Mouse (Mus musculus): ENCODE results near the gene Nabp2.

Gene Nabp2

DNA sequence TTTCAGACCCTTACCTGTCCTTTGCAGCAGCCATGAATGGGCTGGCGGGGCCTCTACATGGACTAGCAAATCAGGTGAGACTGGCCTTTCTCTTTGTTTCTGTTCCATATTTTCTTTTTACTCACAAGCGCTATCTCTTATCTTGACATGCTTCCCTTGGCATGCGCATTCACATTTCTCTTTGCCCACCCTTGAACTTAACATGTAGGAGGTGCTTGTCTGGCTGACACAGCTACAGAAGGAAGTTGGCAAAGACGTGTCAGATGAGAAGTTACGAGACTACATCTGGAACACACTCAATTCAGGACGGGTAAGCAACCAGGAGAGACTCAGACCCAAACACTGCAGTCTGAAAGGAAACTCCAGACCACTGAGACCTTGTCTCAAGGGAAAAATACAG is 52.1 kb downstream of the Nabp2 start:
- no peak for DNase-seq (ENCODE audit: low spot score in 2 of 2)

DNA sequence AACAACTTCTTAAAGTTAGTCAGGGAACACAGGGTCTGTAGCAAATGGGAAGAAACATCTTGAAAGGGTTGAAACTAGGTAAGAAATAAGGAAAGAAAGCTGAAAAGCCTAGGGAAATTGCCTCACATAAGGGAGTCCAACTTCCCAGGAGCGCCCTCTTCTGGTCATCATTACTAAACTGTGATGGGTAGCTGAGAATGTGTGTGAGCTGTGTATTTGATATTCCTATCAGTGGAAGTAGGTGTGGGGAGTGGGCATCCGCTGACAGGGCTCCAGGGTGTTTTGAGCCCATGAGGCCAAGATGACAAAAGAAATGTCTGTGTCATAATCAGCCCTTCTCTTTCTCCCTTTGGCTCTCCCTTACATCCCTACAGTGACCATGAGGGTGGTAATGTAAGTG is 52.5 kb downstream of the Nabp2 start:
- no peak for DNase-seq (ENCODE audit: low spot score in 2 of 2)

Measured in right cerebral cortex, postnatal 36 days (tissue).